Mouse (Mus musculus) layer of hippocampus, postnatal 10 days (tissue): ENCODE results near the gene Gm20683. TPM values are rescaled to one million over a fixed set of nuclear protein-coding genes. Genes with fewer than 3 reads are reported as not detected.

Experiments used
- DNase-seq, 2 experiments: peaks; one replicate each; pipeline ENCODE4 v3.0.0; 2021; ENCODE audit warnings: low spot score in 2 of 2
- long read RNA-seq: library from polyadenylated mRNA; stranded (forward); transcript quantifications from one replicate; pipeline ENCODE4 v2.0.0, GENCODE M21; 2023
- total RNA-seq, 2 experiments: library from RNA; stranded (reverse); gene quantifications; 2 replicates each; pipeline ENCODE4 v1.2.3; 2021

Gm20683 gene
- 10 to 100 TPM; 30.9 to 36.3 TPM for total RNA-seq
- long read RNA-seq, result 0 reads

GRCm38 (mm10) chr17:25841117-25841880 lies at the start of gene Gm20683:
TSS of gene Gm20683 (minus strand) at chr17:25841763.
- no peak for DNase-seq

- DNase-seq, result no peak
Measured at GRCm38 (mm10) chr17:25888837-25889236, 47.3 kb upstream of the Gm20683 start.

- no peak for DNase-seq
Measured at GRCm38 (mm10) chr17:25887467-25887866, 45.9 kb upstream of the Gm20683 start.

- no peak for DNase-seq
Measured at GRCm38 (mm10) chr17:25886806-25887205, 45.2 kb upstream of the Gm20683 start.

GRCm38 (mm10) chr17:25885636-25886035 lies 44.1 kb upstream of the Gm20683 start:
- no peak for DNase-seq

GRCm38 (mm10) chr17:25883824-25884223 lies 42.3 kb upstream of the Gm20683 start:
- DNase-seq, result no peak

- no peak for DNase-seq
Measured at GRCm38 (mm10) chr17:25883268-25883667, 41.7 kb upstream of the Gm20683 start.

GRCm38 (mm10) chr17:25882306-25882705 lies 40.7 kb upstream of the Gm20683 start:
- no peak for DNase-seq

- DNase-seq, result no peak
Measured at GRCm38 (mm10) chr17:25881691-25882090, 40.1 kb upstream of the Gm20683 start.

GRCm38 (mm10) chr17:25880913-25881641 lies 39.5 kb upstream of the Gm20683 start:
- DNase-seq, result no peak

- DNase-seq, result no peak
Measured at GRCm38 (mm10) chr17:25880196-25880910, 38.8 kb upstream of the Gm20683 start, which contains the start of gene Wfikkn1. TSS of gene Wfikkn1 (minus strand) at chr17:25880858.

- DNase-seq, result no peak
Measured at GRCm38 (mm10) chr17:25879750-25880149, 38.2 kb upstream of the Gm20683 start.

- peak; percentile 64 to 65 for DNase-seq
Measured at GRCm38 (mm10) chr17:25879261-25879660, 37.7 kb upstream of the Gm20683 start.

GRCm38 (mm10) chr17:25878611-25879180 lies 37.1 kb upstream of the Gm20683 start:
- no peak for DNase-seq

- no peak for DNase-seq
Measured at GRCm38 (mm10) chr17:25877741-25878610, 36.4 kb upstream of the Gm20683 start.

GRCm38 (mm10) chr17:25877025-25877424 lies 35.5 kb upstream of the Gm20683 start:
- no peak for DNase-seq

- no peak for DNase-seq
Measured at GRCm38 (mm10) chr17:25876347-25876915, 34.9 kb upstream of the Gm20683 start.

- DNase-seq, result peak; percentile 90 to 91
Measured at GRCm38 (mm10) chr17:25875171-25876136, 33.9 kb upstream of the Gm20683 start.

GRCm38 (mm10) chr17:25874721-25875170 lies 33.2 kb upstream of the Gm20683 start, which contains the start of gene Mettl26:
TSS of gene Mettl26 (plus strand) at chr17:25875074.
- DNase-seq, result peak; percentile 98
